Mouse (Mus musculus) layer of hippocampus, adult 11-12 months (tissue): ENCODE measurements around the gene Cxcr2.

Experiments
- DNase-seq: peaks from one replicate; pipeline ENCODE4 v3.0.0; 2022; ENCODE audit warnings: low spot score

The Cxcr2 gene

DNA sequence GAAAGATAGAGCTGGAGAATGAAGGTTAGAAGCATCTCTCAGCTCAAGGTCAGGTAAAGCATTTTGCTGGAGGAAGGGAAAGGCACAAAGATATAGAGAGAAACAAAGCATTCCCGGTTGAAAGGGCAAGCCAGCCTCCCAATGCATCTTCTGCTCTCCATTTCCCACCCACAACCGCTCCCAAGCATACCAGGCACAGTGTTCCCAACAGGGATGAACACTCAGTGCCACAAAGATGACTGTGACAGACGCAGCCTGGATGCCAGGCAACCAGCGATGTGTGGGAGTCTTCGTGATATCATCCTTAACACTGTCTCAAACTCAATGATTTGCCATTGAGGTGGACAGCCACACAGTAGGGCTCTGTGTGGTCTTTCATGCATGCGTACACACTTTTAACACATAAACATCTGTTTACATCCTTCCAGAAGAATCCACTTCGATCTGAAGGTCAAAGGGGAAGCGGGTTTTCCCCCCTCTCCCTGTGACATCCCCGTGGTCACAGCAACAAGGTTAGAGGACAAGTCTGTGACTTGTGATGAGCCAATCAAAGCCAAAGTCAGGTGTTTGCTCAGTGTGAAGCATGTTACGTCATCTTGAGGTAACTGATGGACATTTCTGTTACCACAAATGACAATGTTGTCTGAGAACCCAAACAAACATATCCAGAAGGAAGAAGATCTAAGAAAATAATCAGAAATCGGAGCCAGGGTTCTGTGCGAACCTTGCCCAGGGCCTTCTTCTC, 44.1 kb downstream of the Cxcr2 start:
- peak; percentile 73 for DNase-seq

DNA sequence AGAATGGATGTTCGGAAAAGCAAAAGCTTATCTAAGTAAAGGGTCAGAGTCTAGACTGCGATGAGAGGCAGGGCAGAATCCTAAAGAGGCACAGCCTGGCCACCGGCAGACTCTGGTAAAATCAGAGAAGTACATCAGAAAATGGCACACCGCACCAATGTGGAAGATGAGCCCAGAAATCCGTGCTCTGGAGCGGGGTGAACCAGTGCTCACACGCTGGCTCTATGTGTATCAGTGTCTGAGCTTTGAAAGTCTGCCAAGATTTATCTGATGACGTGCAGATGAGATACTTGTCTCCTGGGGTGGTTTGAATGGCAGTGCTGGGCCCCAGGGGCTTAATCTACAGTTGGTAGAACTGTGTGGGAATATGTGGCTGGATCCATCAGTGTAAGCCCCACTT, 45.3 kb downstream of the Cxcr2 start:
- no peak for DNase-seq

DNA sequence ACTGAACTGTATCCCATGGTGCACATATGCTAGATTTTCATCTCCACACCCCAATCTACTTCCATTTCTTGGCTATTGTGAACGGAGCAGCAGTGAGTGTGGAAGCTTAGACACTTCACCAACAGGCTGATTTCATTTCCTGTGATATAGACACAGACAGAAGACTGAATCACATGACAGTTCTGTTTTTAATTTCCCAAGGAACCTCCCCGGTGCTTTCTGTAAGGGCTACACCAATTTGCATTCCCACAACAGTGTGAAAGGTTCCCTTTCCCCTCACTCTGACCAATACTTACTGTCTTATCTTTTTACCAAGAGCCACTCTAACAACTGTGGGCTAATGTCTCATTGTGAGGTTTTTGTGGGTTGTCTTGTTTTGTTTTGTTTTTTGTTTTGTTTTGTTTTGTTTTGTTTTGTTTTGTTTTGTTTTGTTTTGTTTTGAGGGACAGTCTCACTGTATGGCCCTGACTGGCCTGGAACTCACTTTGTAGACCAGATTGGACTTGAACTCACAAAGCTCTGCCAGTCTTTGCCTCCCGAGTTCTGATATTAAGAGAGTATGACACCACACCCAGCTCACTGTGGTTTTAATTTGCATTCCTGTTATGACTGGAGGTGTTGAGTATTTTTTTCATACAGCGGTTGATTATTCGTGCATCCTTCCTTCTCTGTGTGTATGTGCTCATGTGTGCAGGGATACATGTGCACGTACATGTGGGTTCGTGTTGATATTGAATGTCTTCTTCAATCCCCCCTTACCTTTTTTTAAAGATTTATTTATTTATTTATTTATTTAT, 47.5 kb downstream of the Cxcr2 start:
- DNase-seq: no peak

DNA sequence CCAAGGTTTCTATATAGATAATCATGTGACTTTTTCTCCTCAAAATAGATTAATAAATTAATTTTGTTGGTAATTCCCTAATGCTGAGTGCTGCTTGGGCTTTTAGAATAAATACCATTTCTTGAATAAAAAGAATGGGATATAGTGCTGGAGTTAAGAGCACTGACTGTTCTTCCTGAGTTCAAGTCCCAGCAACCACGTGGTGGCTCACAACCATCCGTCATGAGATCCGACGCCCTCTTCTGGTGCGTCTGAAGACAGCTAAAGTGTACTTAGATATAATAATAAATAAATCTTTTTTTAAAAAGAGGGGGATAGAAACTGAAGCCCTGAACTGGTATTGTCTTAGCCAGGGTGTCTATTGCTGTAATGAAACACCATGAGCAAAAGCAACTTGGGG, 49.7 kb downstream of the Cxcr2 start:
- no peak for DNase-seq

DNA sequence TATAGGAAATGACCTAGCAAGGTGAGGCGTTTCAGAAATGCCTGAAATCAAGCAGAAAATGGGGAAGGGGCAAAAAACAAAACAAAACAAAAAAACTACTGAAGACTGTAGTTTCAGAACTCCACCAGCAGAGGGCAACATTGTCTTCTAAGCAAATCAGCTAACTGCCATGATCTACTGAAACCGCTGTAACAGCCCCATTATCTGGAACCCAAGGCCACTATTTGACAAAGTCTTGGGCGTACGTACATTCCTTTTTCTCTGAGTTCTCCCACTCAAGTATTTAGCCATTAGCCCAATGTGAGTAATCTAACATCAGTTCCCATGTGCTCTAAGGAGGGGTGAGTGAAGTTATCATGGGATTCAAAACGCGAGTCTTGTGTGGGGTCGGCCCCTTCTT, 52.1 kb downstream of the Cxcr2 start:
- DNase-seq: peak; percentile 45

DNA sequence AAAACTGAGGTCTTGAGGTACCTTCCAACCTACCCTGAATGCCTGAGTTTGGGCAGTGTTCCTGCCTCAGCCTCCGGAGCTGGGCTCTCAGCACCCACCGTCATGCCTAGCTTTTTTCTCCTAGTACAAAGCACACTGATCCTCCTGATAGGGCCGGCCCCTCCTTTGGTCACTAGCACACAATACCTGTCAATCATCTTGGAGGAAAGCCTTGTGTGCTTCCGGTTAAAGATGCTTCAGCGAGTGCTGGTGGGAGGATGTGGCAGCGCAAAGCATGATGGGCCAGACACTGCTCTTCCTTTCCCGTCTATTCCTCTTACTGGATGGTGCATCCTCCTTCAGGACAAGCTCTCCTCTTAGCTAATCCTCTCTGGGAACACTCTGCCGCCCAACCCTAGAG, 52.9 kb downstream of the Cxcr2 start:
- DNase-seq: no peak

DNA sequence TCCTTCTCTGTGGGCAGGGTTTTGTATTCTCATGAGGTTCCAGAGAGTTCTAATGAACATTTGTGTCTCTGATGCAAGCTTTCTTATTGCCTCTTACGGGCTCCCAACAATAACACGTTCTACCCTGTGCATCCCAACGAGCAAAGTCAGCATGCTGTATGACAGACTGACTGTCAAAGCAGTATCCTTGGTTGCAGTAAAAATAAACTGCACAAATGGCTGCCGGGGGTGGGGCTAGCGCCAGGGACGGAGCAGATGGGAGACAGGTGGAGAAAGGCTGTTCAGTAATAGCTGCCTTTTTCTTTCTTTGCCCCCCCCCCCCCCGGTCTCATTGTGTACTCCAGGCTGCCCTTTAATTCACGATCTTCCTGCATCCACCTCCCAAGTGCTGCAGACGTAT, 54.1 kb downstream of the Cxcr2 start:
- peak; percentile 70 for DNase-seq

DNA sequence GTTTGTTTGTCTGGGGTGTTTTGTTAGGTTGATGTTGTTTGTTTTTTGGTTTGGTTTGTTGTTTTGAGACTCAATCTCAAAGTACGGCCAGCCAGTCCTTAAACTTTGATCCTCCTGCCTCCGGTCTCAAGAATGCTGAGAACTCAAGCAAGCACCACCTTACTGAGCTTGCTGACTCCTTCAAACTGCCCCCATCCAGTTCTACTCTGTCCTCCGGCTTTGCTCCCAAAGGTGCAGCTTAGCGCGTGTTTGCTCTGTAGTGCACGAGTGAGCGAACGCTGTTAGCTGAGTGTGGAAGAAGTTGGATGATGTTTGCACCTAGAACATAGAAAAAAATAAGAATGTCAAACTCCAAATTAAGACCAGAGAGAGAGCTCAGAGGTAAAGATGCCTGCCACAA, 55.2 kb downstream of the Cxcr2 start:
- no peak for DNase-seq
